Mouse (Mus musculus): ENCODE measurements at regions not wholly inside any gene's neighbourhood (a gene's known extent, or its start where the extent isn't known, plus 50 kb on each side); places are given as distances from the start of the nearest gene placed in this dataset.
"Not testable (repeated sequence)": the region's sequence is repeated elsewhere in the genome, so short reads cannot be mapped to it uniquely, and the experiment has no call there.

DNA sequence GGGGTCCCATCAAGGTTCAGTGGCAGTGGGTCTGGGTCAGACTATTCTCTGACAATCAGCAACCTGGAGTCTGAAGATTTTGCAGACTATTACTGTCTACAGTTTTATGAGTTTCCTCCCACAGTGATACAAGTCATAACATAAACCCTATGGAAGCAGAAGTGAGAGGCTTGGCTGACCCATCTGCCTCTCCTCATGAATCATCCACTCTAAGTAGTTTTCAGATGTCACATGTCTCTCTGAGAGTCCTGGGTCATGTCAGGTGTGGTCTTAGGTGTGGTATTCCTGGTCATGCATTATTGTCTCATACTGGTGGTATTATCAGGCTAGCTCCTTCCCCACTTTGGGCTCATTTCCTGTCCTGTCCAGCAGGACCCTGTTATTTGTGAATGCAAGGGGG is 255.8 kb upstream of the Tacstd2 start:
- ATAC-seq (ENCODE audit: borderline replicate concordance, extremely low read depth, low FRiP score, low TSS enrichment) = no peak
- Histone ChIP-seq H3K27me3 (no peaks in the 10 kb centered on the region), H3K9ac (no peak overlapping the region), H3K36me3 (no peaks in the 10 kb centered on the region), H3K4me3 (no peak overlapping the region), H3K9me3 (no peaks in the 10 kb centered on the region), H3K4me2 (no peak overlapping the region), H3K4me1 (no peaks in the 10 kb centered on the region), H3K27ac (no peak overlapping the region)

GRCm38 (mm10) chr6:67790742-67791141 is 255.1 kb upstream of the Tacstd2 start:
- Histone ChIP-seq H3K27ac (no peak overlapping the region), H3K27me3 (no peaks in the 10 kb centered on the region), H3K4me2 (no peak overlapping the region), H3K9me3 (no peaks in the 10 kb centered on the region), H3K4me1 (no peaks in the 10 kb centered on the region), H3K9ac (no peak overlapping the region), H3K4me3 (no peak overlapping the region), H3K36me3 (no peaks in the 10 kb centered on the region)
- 72% methylated on average over 1 of the region's 1 CpGs for WGBS
- no peak for ATAC-seq (ENCODE audit: borderline replicate concordance, extremely low read depth, low FRiP score, low TSS enrichment)

GRCm38 (mm10) chr6:67787091-67787765 is 251.6 kb upstream of the Tacstd2 start:
- Histone ChIP-seq H3K36me3 (no peaks in the 10 kb centered on the region), H3K4me3 (no peak overlapping the region), H3K4me2 (no peak overlapping the region), H3K4me1 (no peaks in the 10 kb centered on the region), H3K27ac (no peak overlapping the region), H3K27me3 (no peaks in the 10 kb centered on the region), H3K9ac (no peak overlapping the region), H3K9me3 (no peaks in the 10 kb centered on the region)
- ATAC-seq (ENCODE audit: borderline replicate concordance, extremely low read depth, low FRiP score, low TSS enrichment) = no peak
- 67% methylated on average over 7 of the region's 7 CpGs for WGBS

- Histone ChIP-seq H3K4me1 (no peaks in the 10 kb centered on the region), H3K4me3 (no peak overlapping the region), H3K36me3 (no peaks in the 10 kb centered on the region), H3K9ac (no peak overlapping the region), H3K27me3 (no peaks in the 10 kb centered on the region), H3K4me2 (no peak overlapping the region), H3K9me3 (no peaks in the 10 kb centered on the region), H3K27ac (no peak overlapping the region)
- WGBS = 72% methylated on average over 4 of the region's 4 CpGs
- no peak for ATAC-seq (ENCODE audit: borderline replicate concordance, extremely low read depth, low FRiP score, low TSS enrichment)
Observed at GRCm38 (mm10) chr6:67778883-67779282, 243.3 kb upstream of the Tacstd2 start.

DNA sequence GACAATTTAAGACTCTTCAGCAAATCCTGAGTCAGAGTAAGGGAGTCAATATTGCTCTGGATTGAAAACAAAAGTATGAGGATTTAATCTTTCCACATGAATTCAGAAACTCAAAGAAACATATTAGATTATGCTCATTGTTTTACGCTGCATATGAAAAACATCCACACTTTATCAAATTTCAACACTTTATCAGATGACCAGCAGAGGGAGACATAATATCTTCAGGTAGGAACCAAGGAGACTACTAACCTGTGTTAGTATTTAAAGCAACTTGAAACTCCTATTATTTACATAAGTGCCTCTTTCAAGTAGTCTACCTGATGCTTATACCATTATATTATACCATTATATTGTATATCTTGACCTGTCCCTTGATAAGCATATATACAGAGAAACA is 218.5 kb upstream of the Tacstd2 start:
- H3K36me3 ChIP-seq; H3K4me2 ChIP-seq; H3K9me3 ChIP-seq; H3K27ac ChIP-seq; H3K4me3 ChIP-seq; H3K4me1 ChIP-seq; ATAC-seq (ENCODE audit: borderline replicate concordance, extremely low read depth, low FRiP score, low TSS enrichment); H3K9ac ChIP-seq; H3K27me3 ChIP-seq: not testable (repeated sequence)
- 82% methylated on average over 1 of the region's 1 CpGs for WGBS

DNA sequence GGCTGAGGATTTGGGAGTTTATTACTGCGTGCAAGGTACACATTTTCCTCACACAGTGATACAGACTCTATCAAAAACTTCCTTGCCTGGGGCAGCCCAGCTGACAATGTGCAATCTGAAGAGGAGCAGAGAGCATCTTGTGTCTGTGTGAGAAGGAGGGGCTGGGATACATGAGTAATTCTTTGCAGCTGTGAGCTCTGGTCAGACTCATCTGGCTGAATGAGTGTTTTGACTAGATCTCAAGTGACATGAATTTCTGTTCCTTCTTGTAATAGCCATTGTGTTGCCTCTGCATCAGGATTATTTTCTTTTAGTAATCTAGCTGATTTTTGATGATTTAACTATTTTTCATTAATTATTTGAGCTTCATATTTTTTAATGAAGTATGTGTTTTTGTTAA is 190.0 kb upstream of the Tacstd2 start:
- Histone ChIP-seq H3K36me3 (no peaks in the 10 kb centered on the region), H3K4me1 (no peaks in the 10 kb centered on the region), H3K27ac (no peak overlapping the region), H3K4me2 (no peak overlapping the region), H3K27me3 (no peaks in the 10 kb centered on the region), H3K4me3 (no peak overlapping the region), H3K9me3 (no peaks in the 10 kb centered on the region), H3K9ac (no peak overlapping the region)
- WGBS = 54% methylated on average over 1 of the region's 1 CpGs
- ATAC-seq (ENCODE audit: borderline replicate concordance, extremely low read depth, low FRiP score, low TSS enrichment) = no peak

GRCm38 (mm10) chr6:67698952-67699351 is 163.4 kb upstream of the Tacstd2 start:
- not testable (repeated sequence) for H3K36me3 ChIP-seq; H3K9ac ChIP-seq; H3K4me2 ChIP-seq; H3K4me1 ChIP-seq; ATAC-seq (ENCODE audit: borderline replicate concordance, extremely low read depth, low FRiP score, low TSS enrichment); H3K9me3 ChIP-seq; H3K27me3 ChIP-seq; H3K27ac ChIP-seq; H3K4me3 ChIP-seq
- 16% methylated on average over 6 of the region's 7 CpGs for WGBS

DNA sequence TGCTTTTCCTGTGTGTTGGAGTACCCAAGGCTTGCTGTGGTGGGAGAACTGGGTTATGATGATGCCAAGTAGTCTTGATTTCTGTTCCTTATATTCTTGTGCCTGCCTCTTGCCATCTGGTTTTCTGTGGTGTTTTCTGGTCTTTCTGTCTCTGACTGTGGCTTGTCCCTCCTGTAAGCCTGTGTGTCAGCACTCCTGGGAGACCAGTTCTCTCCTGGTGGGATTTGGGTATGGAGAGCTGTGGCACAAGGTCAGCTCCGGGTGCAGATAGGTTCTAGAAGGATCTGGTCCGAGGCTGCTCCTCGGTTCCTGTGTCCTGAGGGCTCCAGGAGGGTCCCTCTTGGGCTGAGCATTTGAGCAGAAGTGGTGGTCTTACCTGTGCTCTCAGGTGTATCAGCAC is 155.4 kb upstream of the Tacstd2 start:
- not testable (repeated sequence) for H3K9me3 ChIP-seq; H3K4me2 ChIP-seq; H3K27me3 ChIP-seq; H3K36me3 ChIP-seq; H3K4me3 ChIP-seq; ATAC-seq (ENCODE audit: borderline replicate concordance, extremely low read depth, low FRiP score, low TSS enrichment); H3K27ac ChIP-seq; H3K4me1 ChIP-seq; H3K9ac ChIP-seq
- 43% methylated on average over 3 of the region's 3 CpGs for WGBS

DNA sequence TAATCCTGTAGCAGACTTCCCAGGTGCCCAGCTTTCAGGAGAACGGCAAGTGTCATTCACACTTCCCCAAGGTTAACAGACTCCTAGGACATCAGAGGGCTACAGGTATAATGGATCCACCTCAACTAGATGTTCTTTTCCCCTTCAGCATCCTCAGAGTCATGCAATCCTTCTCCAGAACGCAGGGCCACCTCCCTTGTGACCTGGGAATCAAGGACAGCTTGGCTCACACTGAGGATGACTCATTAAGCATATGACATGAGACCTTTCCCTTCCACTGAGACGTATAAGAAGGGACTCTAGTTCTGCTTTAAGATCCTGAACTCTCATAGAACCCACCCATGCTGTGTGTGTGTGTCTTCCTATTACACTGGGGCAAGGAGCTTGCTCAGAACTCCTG is 147.5 kb upstream of the Tacstd2 start:
- not testable (repeated sequence) for H3K27me3 ChIP-seq, H3K4me1 ChIP-seq, H3K27ac ChIP-seq, H3K4me2 ChIP-seq, H3K36me3 ChIP-seq, H3K9me3 ChIP-seq, H3K9ac ChIP-seq, H3K4me3 ChIP-seq
- ATAC-seq (ENCODE audit: borderline replicate concordance, extremely low read depth, low FRiP score, low TSS enrichment) = peak; percentile 59; the same call in 1 of the 2 replicates
- 63% methylated on average over 3 of the region's 3 CpGs for WGBS

GRCm38 (mm10) chr6:67681641-67682040 is 146.0 kb upstream of the Tacstd2 start:
- H3K4me2 ChIP-seq; H3K4me3 ChIP-seq; H3K36me3 ChIP-seq; ATAC-seq (ENCODE audit: borderline replicate concordance, extremely low read depth, low FRiP score, low TSS enrichment); H3K27me3 ChIP-seq; H3K4me1 ChIP-seq; H3K9ac ChIP-seq; H3K9me3 ChIP-seq; H3K27ac ChIP-seq: not testable (repeated sequence)
- 51% methylated on average over 10 of the region's 10 CpGs for WGBS

DNA sequence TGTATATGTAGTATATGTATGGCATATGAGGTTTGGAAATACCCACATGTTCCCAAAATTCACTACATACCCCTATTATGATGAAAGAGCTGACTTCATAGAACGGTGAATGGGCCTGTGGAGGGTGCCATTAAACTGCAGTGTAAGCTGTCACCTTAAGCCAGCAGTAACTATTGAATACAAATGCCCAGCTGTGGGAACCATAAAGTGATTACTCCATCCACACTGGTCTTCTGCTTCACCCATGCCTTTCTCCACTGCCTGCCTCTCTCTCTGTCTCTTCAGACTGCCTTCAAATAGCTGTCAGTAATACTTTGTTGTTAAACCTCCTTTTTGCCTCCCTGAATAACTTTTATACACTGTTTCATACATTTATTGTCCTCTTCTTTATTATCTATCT is 143.5 kb upstream of the Tacstd2 start:
- not testable (repeated sequence) for H3K36me3 ChIP-seq; H3K4me1 ChIP-seq; H3K9ac ChIP-seq; H3K9me3 ChIP-seq; H3K4me2 ChIP-seq; H3K27me3 ChIP-seq; H3K27ac ChIP-seq; H3K4me3 ChIP-seq; ATAC-seq (ENCODE audit: borderline replicate concordance, extremely low read depth, low FRiP score, low TSS enrichment)
- 34% methylated on average over 1 of the region's 1 CpGs for WGBS

GRCm38 (mm10) chr6:67674717-67675116 is 139.1 kb upstream of the Tacstd2 start:
- H3K36me3 ChIP-seq; H3K4me2 ChIP-seq; H3K4me3 ChIP-seq; ATAC-seq (ENCODE audit: borderline replicate concordance, extremely low read depth, low FRiP score, low TSS enrichment); H3K27me3 ChIP-seq; H3K27ac ChIP-seq; H3K9me3 ChIP-seq; H3K4me1 ChIP-seq; H3K9ac ChIP-seq: not testable (repeated sequence)
- 77% methylated on average over 4 of the region's 4 CpGs for WGBS

GRCm38 (mm10) chr6:67673316-67673715 is 137.7 kb upstream of the Tacstd2 start:
- not testable (repeated sequence) for H3K27ac ChIP-seq; H3K4me1 ChIP-seq; H3K9me3 ChIP-seq; H3K36me3 ChIP-seq; H3K4me3 ChIP-seq; H3K4me2 ChIP-seq; H3K27me3 ChIP-seq; H3K9ac ChIP-seq; ATAC-seq (ENCODE audit: borderline replicate concordance, extremely low read depth, low FRiP score, low TSS enrichment)
- WGBS = 71% methylated on average over 2 of the region's 2 CpGs
